Mouse (Mus musculus) stomach, embryonic 15.5 days (tissue): ENCODE measurements around the gene Clec18a. TPM values are rescaled to one million over a fixed set of nuclear protein-coding genes. Genes with fewer than 3 reads are reported as not detected.
"Not testable (repeated sequence)": the region's sequence is repeated elsewhere in the genome, so short reads cannot be mapped to it uniquely, and the experiment has no call there.

ENCODE experiments used
- ATAC-seq: fragments of 200-750 bp; cut with Nextera tagmentation; 2 replicates; pipeline ENCODE4 v1.8.0; 2017; ENCODE audit warnings: low read depth, moderate number of reproducible peaks, moderate TSS enrichment; ENCODE audit not compliant: insufficient read depth, low FRiP score
- H3K27ac ChIP-seq: fragments of 300-500 bp; sonication (generic); 2 replicates; pipeline ENCODE4 v1.5.1; 2015; ENCODE audit warnings: mild to moderate bottlenecking, inconsistent platforms
- H3K27me3 ChIP-seq: fragments of 300-500 bp; sonication (generic); replicated peaks from 2 replicates; pipeline ENCODE4 v1.6.1; 2015; ENCODE audit warnings: inconsistent platforms
- H3K36me3 ChIP-seq: fragments of 300-500 bp; sonication (generic); 2 replicates; pipeline ENCODE4 v1.6.1; 2015; ENCODE audit warnings: inconsistent platforms
- H3K4me1 ChIP-seq: fragments of 300-500 bp; sonication (generic); 2 replicates; pipeline ENCODE4 v1.6.1; 2015; ENCODE audit warnings: inconsistent platforms
- H3K4me2 ChIP-seq: fragments of 300-500 bp; sonication (generic); 2 replicates; pipeline ENCODE4 v1.6.1; 2015; ENCODE audit warnings: mild to moderate bottlenecking, inconsistent platforms
- H3K4me3 ChIP-seq: fragments of 300-500 bp; sonication (generic); replicated peaks from 2 replicates; pipeline ENCODE4 v1.5.1; 2015; ENCODE audit warnings: inconsistent platforms
- H3K9ac ChIP-seq: fragments of 300-500 bp; sonication (generic); 2 replicates; pipeline ENCODE4 v1.6.1; 2015; ENCODE audit warnings: inconsistent platforms
- H3K9me3 ChIP-seq: fragments of 300-500 bp; sonication (generic); 2 replicates; pipeline ENCODE4 v1.6.1; 2016; ENCODE audit warnings: inconsistent platforms
- WGBS: fragments of 180-500 bp; shearing (Covaris S2); methylation state at CpG from one replicate; pipeline ENCODE4 v1.1.7; 2015; 5-methylcytosine and 5-hydroxymethylcytosine counted together
- polyA plus RNA-seq: library from polyadenylated mRNA; unstranded; fragments of >200 nt; fragmentation: Nextera tagmentation; extraction: Ambion mirVana; gene quantifications from 2 replicates; pipeline ENCODE4 v1.2.1, GENCODE M21; 2015

The Clec18a gene
- polyA plus RNA-seq, 1 experiment from 2014 or later: not detected

GRCm38 (mm10) chr8:111079461-111079860 lies 12.8 kb downstream of the Clec18a start:
- H3K27ac ChIP-seq: no peak overlapping the region
- H3K4me1 ChIP-seq: no peaks in the 10 kb centered on the region
- WGBS: 63% methylated on average over 5 of the region's 5 CpGs
- no peaks in the 10 kb centered on the region for H3K9me3 ChIP-seq
- H3K4me3 ChIP-seq: no peak overlapping the region
- H3K27me3 ChIP-seq: 0 out of 2 replicates have a peak, but pooled peaks cover 4% of the 10 kb centered on the region
- no peak overlapping the region for H3K4me2 ChIP-seq
- no peak overlapping the region for H3K9ac ChIP-seq
- no peaks in the 10 kb centered on the region for H3K36me3 ChIP-seq
- ATAC-seq: no peak

GRCm38 (mm10) chr8:111075926-111076325 lies 16.3 kb downstream of the Clec18a start:
- H3K4me2 ChIP-seq: no peak overlapping the region
- no peaks in the 10 kb centered on the region for H3K9me3 ChIP-seq
- no peak overlapping the region for H3K27ac ChIP-seq
- no peak overlapping the region for H3K4me3 ChIP-seq
- 76% methylated on average over 3 of the region's 3 CpGs for WGBS
- H3K4me1 ChIP-seq: no peaks in the 10 kb centered on the region
- no peaks in the 10 kb centered on the region for H3K36me3 ChIP-seq
- no peak for ATAC-seq
- H3K9ac ChIP-seq: no peak overlapping the region
- 0 out of 2 replicates have a peak, but pooled peaks cover 4% of the 10 kb centered on the region for H3K27me3 ChIP-seq

GRCm38 (mm10) chr8:111068660-111069059 lies 23.6 kb downstream of the Clec18a start:
- ATAC-seq, H3K4me2 ChIP-seq: not testable (repeated sequence)
- WGBS: 85% methylated on average over 9 of the region's 9 CpGs

GRCm38 (mm10) chr8:111067439-111067838 lies 24.8 kb downstream of the Clec18a start:
- no peaks in the 10 kb centered on the region; the same call in 1 of the 2 replicates for H3K27me3 ChIP-seq
- no peaks in the 10 kb centered on the region for H3K9me3 ChIP-seq
- no peak for ATAC-seq
- H3K9ac ChIP-seq: no peak overlapping the region
- H3K4me3 ChIP-seq: no peak overlapping the region
- H3K4me1 ChIP-seq: no peaks in the 10 kb centered on the region
- no peaks in the 10 kb centered on the region for H3K36me3 ChIP-seq
- no peak overlapping the region for H3K27ac ChIP-seq
- WGBS: 33% methylated on average over 10 of the region's 10 CpGs
- no peak overlapping the region for H3K4me2 ChIP-seq

More at GRCm38 (mm10) chr8:111068660-111069059, 23.6 kb downstream of the Clec18a start:
- H3K9me3 ChIP-seq, H3K4me3 ChIP-seq, H3K27me3 ChIP-seq, H3K36me3 ChIP-seq, H3K9ac ChIP-seq, H3K4me1 ChIP-seq, H3K27ac ChIP-seq: not testable (repeated sequence)

GRCm38 (mm10) chr8:111066308-111066707 lies 25.9 kb downstream of the Clec18a start:
- ATAC-seq: no peak

GRCm38 (mm10) chr8:111062893-111063292 lies 29.3 kb downstream of the Clec18a start:
- Histone ChIP-seq H3K9me3 (no peaks in the 10 kb centered on the region), H3K27ac (no peak overlapping the region), H3K4me2 (peak overlapping the region; percentile 88), H3K4me3 (peak overlapping the region; percentile 62), H3K27me3 (no peaks in the 10 kb centered on the region; the same call in 1 of the 2 replicates), H3K36me3 (no peaks in the 10 kb centered on the region), H3K4me1 (peaks cover 10% of the 10 kb centered on the region; the same call in 1 of the 2 replicates), H3K9ac (no peak overlapping the region)
- 60% methylated on average over 2 of the region's 2 CpGs for WGBS
- no peak for ATAC-seq

More at GRCm38 (mm10) chr8:111066308-111066707, 25.9 kb downstream of the Clec18a start:
- Histone ChIP-seq H3K4me3 (no peak overlapping the region), H3K27ac (no peak overlapping the region), H3K9me3 (no peaks in the 10 kb centered on the region), H3K27me3 (no peaks in the 10 kb centered on the region; the same call in 1 of the 2 replicates), H3K9ac (no peak overlapping the region), H3K4me1 (0 out of 2 replicates have a peak, but pooled peaks cover 3% of the 10 kb centered on the region), H3K36me3 (no peaks in the 10 kb centered on the region), H3K4me2 (no peak overlapping the region)
- WGBS: 67% methylated on average over 4 of the region's 4 CpGs

GRCm38 (mm10) chr8:111062072-111062757 lies 30.0 kb downstream of the Clec18a start:
- no peaks in the 10 kb centered on the region for H3K36me3 ChIP-seq
- H3K9ac ChIP-seq: peak overlapping the region; percentile 29
- no peak overlapping the region; the same call in 1 of the 2 replicates for H3K27ac ChIP-seq
- H3K4me1 ChIP-seq: peaks cover 15% of the 10 kb centered on the region
- WGBS: 0% methylated on average over 27 of the region's 27 CpGs
- peak overlapping the region; percentile 62 for H3K4me3 ChIP-seq
- H3K4me2 ChIP-seq: peak overlapping the region; percentile 88
- no peaks in the 10 kb centered on the region for H3K9me3 ChIP-seq
- H3K27me3 ChIP-seq: no peaks in the 10 kb centered on the region; the same call in 1 of the 2 replicates
- peak; percentile 91 for ATAC-seq

- no peak overlapping the region; the same call in 1 of the 2 replicates for H3K27ac ChIP-seq
- H3K4me3 ChIP-seq: peak overlapping the region; percentile 62
- peaks cover 18% of the 10 kb centered on the region for H3K4me1 ChIP-seq
Observed at GRCm38 (mm10) chr8:111061688-111062071, 30.5 kb downstream of the Clec18a start.

GRCm38 (mm10) chr8:111058946-111059572 lies 33.2 kb downstream of the Clec18a start:
- Histone ChIP-seq H3K9me3 (no peaks in the 10 kb centered on the region), H3K36me3 (peaks cover 16% of the 10 kb centered on the region), H3K27me3 (no peaks in the 10 kb centered on the region), H3K4me2 (no peak overlapping the region), H3K4me1 (peaks cover 18% of the 10 kb centered on the region), H3K9ac (no peak overlapping the region), H3K4me3 (no peak overlapping the region), H3K27ac (no peak overlapping the region)
- 75% methylated on average over 2 of the region's 2 CpGs for WGBS
- no peak for ATAC-seq

More at GRCm38 (mm10) chr8:111061688-111062071, 30.5 kb downstream of the Clec18a start:
- under 1% methylated on average over 14 of the region's 14 CpGs for WGBS
- Histone ChIP-seq H3K9me3 (no peaks in the 10 kb centered on the region), H3K27me3 (no peaks in the 10 kb centered on the region; the same call in 1 of the 2 replicates), H3K36me3 (no peaks in the 10 kb centered on the region), H3K9ac (peak overlapping the region; percentile 29), H3K4me2 (peak overlapping the region; percentile 88)
- no peak; the same call in 1 of the 2 replicates for ATAC-seq

- under 1% methylated on average over 54 of the region's 63 CpGs for WGBS
- Histone ChIP-seq H3K4me1 (peaks cover 17% of the 10 kb centered on the region), H3K4me3 (peak overlapping the region; percentile 85), H3K27ac (peak overlapping the region; percentile 92), H3K9ac (peak overlapping the region; percentile 84), H3K4me2 (peak overlapping the region; percentile 90), H3K36me3 (peaks cover 35% of the 10 kb centered on the region), H3K27me3 (no peaks in the 10 kb centered on the region), H3K9me3 (no peaks in the 10 kb centered on the region)
- ATAC-seq: peak; percentile 48; the same call in 1 of the 2 replicates
Observed at GRCm38 (mm10) chr8:111056691-111057293, 35.4 kb downstream of the Clec18a start.

GRCm38 (mm10) chr8:111056158-111056663 lies 36.0 kb downstream of the Clec18a start, which contains the start of gene Exosc6:
Exosc6 (plus strand) TSS chr8:111056339.
- no peaks in the 10 kb centered on the region for H3K27me3 ChIP-seq
- peak; percentile 90 for ATAC-seq
- H3K4me1 ChIP-seq: peaks cover 14% of the 10 kb centered on the region
- H3K36me3 ChIP-seq: peaks cover 37% of the 10 kb centered on the region
- H3K4me3 ChIP-seq: peak within 1 kb of the TSS; percentile 85
- H3K9ac ChIP-seq: peak within 1 kb of the TSS; percentile 84
- no peaks in the 10 kb centered on the region for H3K9me3 ChIP-seq
- H3K27ac ChIP-seq: peak within 1 kb of the TSS; percentile 92
- H3K4me2 ChIP-seq: peak within 1 kb of the TSS; percentile 90
- under 1% methylated on average over 64 of the region's 68 CpGs for WGBS
